Comparison of ENCODE assay signal across 9 mouse cellular contexts in genomic region chr2:32361437-32361836, GRCm38 (mm10). TPM values are rescaled to one million over a fixed set of nuclear protein-coding genes. Genes with fewer than 3 reads are reported as not detected.
DNase-seq lines count a peak whose midpoint lies in the region; ATAC-seq lines count a peak whose summit lies in the region.
"Had no signal": no experiment of that assay in that cellular context is flagged by ENCODE, and none has a peak within 500 bp of the region (broad histone marks: within the 10 kb centered on the region; RNA-seq: fewer than 3 reads in every experiment).

No protein-coding gene starts in this region.

- DNase-seq in urinary bladder, adult 18-20 months (ENCODE audit: low spot score in 2 of 2) = peak; percentile 46 to 73
- no peak for DNase-seq in urinary bladder, postnatal 10 days (ENCODE audit: low spot score)
- DNase-seq in heart, embryonic 10.5 days (ENCODE audit: low spot score) = peak; percentile 87
- peak; percentile 83 for DNase-seq in kidney, adult 9 months
- DNase-seq in spleen, postnatal 4 days (ENCODE audit: low spot score in 2 of 2) = peak; percentile 81 to 90

- peak overlapping the region; percentile 73 for H3K4me2 ChIP-seq in embryonic facial prominence, embryonic 13.5 days
- H3K4me2 ChIP-seq in liver, embryonic 12.5 days = peak overlapping the region; percentile 93

- no peak overlapping the region for H3K27ac ChIP-seq in embryonic facial prominence, embryonic 13.5 days
- peak overlapping the region; percentile 83; the same call in 1 of the 2 replicates for H3K27ac ChIP-seq in heart, embryonic 10.5 days
- H3K27ac ChIP-seq in liver, embryonic 12.5 days = peak overlapping the region; percentile 81

- H3K36me3 ChIP-seq in embryonic facial prominence, embryonic 13.5 days = peaks cover 21% of the 10 kb centered on the region
- H3K36me3 ChIP-seq in heart, embryonic 10.5 days = peaks cover 17% of the 10 kb centered on the region
- peaks cover 23% of the 10 kb centered on the region for H3K36me3 ChIP-seq in liver, embryonic 12.5 days

- H3K4me3 ChIP-seq in embryonic facial prominence, embryonic 13.5 days = peak overlapping the region; percentile 38
- peak overlapping the region; percentile 65 for H3K4me3 ChIP-seq in heart, embryonic 10.5 days
- peak overlapping the region; percentile 69 for H3K4me3 ChIP-seq in liver, embryonic 12.5 days

- H3K9me3 ChIP-seq in embryonic facial prominence, embryonic 13.5 days = no peaks in the 10 kb centered on the region
- H3K9me3 ChIP-seq in heart, embryonic 10.5 days = no peaks in the 10 kb centered on the region
- H3K9me3 ChIP-seq in liver, embryonic 12.5 days (replicated peaks) = no peaks in the 10 kb centered on the region

- peaks cover 9% of the 10 kb centered on the region for H3K27me3 ChIP-seq in embryonic facial prominence, embryonic 13.5 days
- H3K27me3 ChIP-seq in heart, embryonic 10.5 days (ENCODE audit: insufficient read depth, poor library complexity, severe bottlenecking) = peaks cover 15% of the 10 kb centered on the region
- 0 out of 2 replicates have a peak, but pooled peaks cover 4% of the 10 kb centered on the region for H3K27me3 ChIP-seq in liver, embryonic 12.5 days (replicated peaks)

- H3K4me1 ChIP-seq in embryonic facial prominence, embryonic 13.5 days = peaks cover 26% of the 10 kb centered on the region
- H3K4me1 ChIP-seq in heart, embryonic 10.5 days = peaks cover 36% of the 10 kb centered on the region
- H3K4me1 ChIP-seq in liver, embryonic 12.5 days = peaks cover 33% of the 10 kb centered on the region

- H3K9ac ChIP-seq in embryonic facial prominence, embryonic 13.5 days = peak overlapping the region; percentile 66
- peak overlapping the region; percentile 72 for H3K9ac ChIP-seq in liver, embryonic 12.5 days

- ATAC-seq in embryonic facial prominence, embryonic 13.5 days (ENCODE audit: insufficient number of reproducible peaks, insufficient read depth, low FRiP score, low TSS enrichment, low read depth) = peak; percentile 66; the same call in 1 of the 2 replicates
- ATAC-seq in liver, embryonic 12.5 days = peak; percentile 82
- peak; percentile 23; the same call in 1 of the 2 replicates for ATAC-seq in monocyte, adult 5-6 weeks (replicated peaks; ENCODE audit: insufficient number of reproducible peaks, low FRiP score, low TSS enrichment, poor library complexity, severe bottlenecking)

- WGBS in embryonic facial prominence, embryonic 13.5 days = 1% methylated on average over 24 of the region's 24 CpGs
- WGBS in heart, embryonic 10.5 days = 1% methylated on average over 24 of the region's 24 CpGs
- under 1% methylated on average over 24 of the region's 24 CpGs for WGBS in liver, embryonic 12.5 days (ENCODE audit: insufficient replicate concordance)

RNA-seq across cellular contexts. Expression of gene Dnm1, which starts 8.3 kb away (rescaled TPM):
- polyA plus RNA-seq in embryonic facial prominence, embryonic 13.5 days (2015; fragmentation: Nextera tagmentation; extraction: Ambion mirVana) = 31.9 and 32.4 TPM in 2 replicates
- 4.3 and 9.4 TPM in 2 replicates for polyA plus RNA-seq in heart, embryonic 10.5 days (2016; fragmentation: Nextera tagmentation; extraction: Ambion mirVana)
- polyA plus RNA-seq in liver, embryonic 12.5 days (2016; fragmentation: Nextera tagmentation; extraction: Ambion mirVana) = 2.4 and 3.1 TPM in 2 replicates
- not detected in 3 replicates for total RNA-seq in monocyte, adult 5-6 weeks (2017)

RNA-seq across cellular contexts. Expression of gene Ciz1, which starts 9.3 kb away (rescaled TPM):
- 48.6 and 54.2 TPM in 2 replicates for polyA plus RNA-seq in embryonic facial prominence, embryonic 13.5 days (2015; fragmentation: Nextera tagmentation; extraction: Ambion mirVana)
- polyA plus RNA-seq in heart, embryonic 10.5 days (2016; fragmentation: Nextera tagmentation; extraction: Ambion mirVana) = 41.0 and 48.0 TPM in 2 replicates
- polyA plus RNA-seq in liver, embryonic 12.5 days (2016; fragmentation: Nextera tagmentation; extraction: Ambion mirVana) = 24.8 and 27.1 TPM in 2 replicates
- total RNA-seq in monocyte, adult 5-6 weeks (2017) = 47.7 to 111 TPM (median 96.8 TPM) in 3 replicates

RNA-seq across cellular contexts. Expression of gene 1110008P14Rik, which starts 20.3 kb away (rescaled TPM):
- polyA plus RNA-seq in embryonic facial prominence, embryonic 13.5 days (2015; fragmentation: Nextera tagmentation; extraction: Ambion mirVana) = 44.1 and 47.8 TPM in 2 replicates
- polyA plus RNA-seq in heart, embryonic 10.5 days (2016; fragmentation: Nextera tagmentation; extraction: Ambion mirVana) = 41.2 and 50.5 TPM in 2 replicates
- 36.2 and 40.6 TPM in 2 replicates for polyA plus RNA-seq in liver, embryonic 12.5 days (2016; fragmentation: Nextera tagmentation; extraction: Ambion mirVana)
- 9.7 to 24.0 TPM (median 21.3 TPM) in 3 replicates for total RNA-seq in monocyte, adult 5-6 weeks (2017)

RNA-seq across cellular contexts. Expression of gene Lcn2, which starts 26.6 kb away (rescaled TPM):
- polyA plus RNA-seq in embryonic facial prominence, embryonic 13.5 days (2015; fragmentation: Nextera tagmentation; extraction: Ambion mirVana) = 0.22 and 1.5 TPM in 2 replicates
- not detected in 2 replicates for polyA plus RNA-seq in heart, embryonic 10.5 days (2016; fragmentation: Nextera tagmentation; extraction: Ambion mirVana)
- 15.2 and 17.7 TPM in 2 replicates for polyA plus RNA-seq in liver, embryonic 12.5 days (2016; fragmentation: Nextera tagmentation; extraction: Ambion mirVana)
- total RNA-seq in monocyte, adult 5-6 weeks (2017) = 1.6 TPM in 1 of 3 replicates, not detected in the others
- total RNA-seq: CH12.LX had no signal

RNA-seq across cellular contexts. Expression of gene Ptges2, which starts 34.3 kb away (rescaled TPM):
- 30.0 and 30.4 TPM in 2 replicates for polyA plus RNA-seq in embryonic facial prominence, embryonic 13.5 days (2015; fragmentation: Nextera tagmentation; extraction: Ambion mirVana)
- 34.4 and 46.6 TPM in 2 replicates for polyA plus RNA-seq in heart, embryonic 10.5 days (2016; fragmentation: Nextera tagmentation; extraction: Ambion mirVana)
- polyA plus RNA-seq in liver, embryonic 12.5 days (2016; fragmentation: Nextera tagmentation; extraction: Ambion mirVana) = 19.3 and 21.1 TPM in 2 replicates
- total RNA-seq in monocyte, adult 5-6 weeks (2017) = 2.2 to 7.0 TPM (median 3.6 TPM) in 3 replicates

Comparison
In these comparisons a context has a peak if more than half of its experiments do, and no peak if none do; other contexts are left out.
1. ATAC-seq: peak in every context shown above with its lines; median percentile 82 in liver, embryonic 12.5 days; 66 in embryonic facial prominence, embryonic 13.5 days; 23 in monocyte, adult 5-6 weeks.